Mouse (Mus musculus) gastrocnemius, adult 2 months (tissue): ENCODE results near the gene Gramd1b. TPM values are rescaled to one million over a fixed set of nuclear protein-coding genes. Genes with fewer than 3 reads are reported as not detected.

Source experiments
- DNase-seq: peaks from one replicate; pipeline ENCODE4 v3.0.0; 2022
- H3K27ac ChIP-seq: fragments of 200-600 bp; 2 replicates; pipeline ENCODE4 v1.8.1; 2022; ENCODE audit warnings: mild to moderate bottlenecking
- H3K4me3 ChIP-seq: fragments of 200-600 bp; 2 replicates; pipeline ENCODE4 v1.8.1; 2022; ENCODE audit warnings: mild to moderate bottlenecking, moderate library complexity
- CTCF ChIP-seq: fragments of 200-600 bp; IDR thresholded peaks from 2 replicates; pipeline ENCODE4 v1.8.1; 2022; ENCODE audit warnings: antibody characterized with exemption, mild to moderate bottlenecking, moderate library complexity
- intact Hi-C: fragments of 180-260 bp; cut with DNase I; formaldehyde crosslinking; loops from one replicate; pipeline ENCODE4 v1.15.1; 2025
- total RNA-seq, 2 experiments: library from RNA; stranded (reverse); gene quantifications; 2 replicates each; pipeline ENCODE4 v1.2.3; 2021

Gramd1b gene
- total RNA-seq, 2 experiments from 2014 or later = 5.3 to 8.2 TPM

DNA sequence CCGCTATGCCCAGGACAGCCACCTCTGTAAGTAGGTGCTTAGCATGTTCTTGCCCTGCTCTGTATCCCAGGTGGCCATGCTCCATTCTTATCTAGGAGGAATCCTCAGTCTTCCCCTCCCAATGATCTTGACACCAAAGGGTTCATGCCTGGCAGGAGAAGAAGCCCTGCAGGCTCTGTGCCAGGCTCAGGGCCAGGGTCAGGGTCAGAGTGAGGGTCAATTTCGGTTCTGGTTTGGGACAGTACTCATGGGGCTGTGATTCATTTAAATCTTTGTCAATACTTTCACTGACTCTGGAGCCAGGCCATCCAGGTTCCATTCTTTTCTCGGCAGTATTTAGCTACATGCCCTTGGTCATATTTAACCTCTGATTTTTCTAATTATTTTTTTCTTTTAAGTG, 253.5 kb downstream of the Gramd1b start:
- no peak for TF ChIP-seq CTCF
- intact Hi-C loops = no loop called here
- Histone ChIP-seq H3K27ac (no peak overlapping the region), H3K4me3 (no peak overlapping the region)
- DNase-seq = no peak

DNA sequence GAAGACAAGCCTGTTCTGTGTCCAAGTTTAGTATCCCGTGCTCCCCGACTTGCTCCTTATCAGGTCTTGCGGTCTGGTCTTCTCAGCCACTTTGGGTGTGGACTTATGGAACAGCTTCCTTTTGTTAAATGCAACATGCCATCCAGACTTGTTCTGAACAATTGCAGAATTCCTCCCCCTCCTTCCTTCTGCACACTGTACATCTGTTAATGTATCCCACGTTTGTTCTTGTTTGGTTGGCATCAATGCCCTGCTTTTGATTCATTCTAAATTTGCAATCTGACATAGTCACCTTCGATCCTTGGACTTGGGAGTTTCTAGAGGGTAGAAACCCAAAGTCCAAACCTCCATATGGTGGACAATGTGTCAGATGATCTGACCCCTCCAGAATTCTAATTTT, 255.3 kb downstream of the Gramd1b start:
- no peak for DNase-seq
- intact Hi-C loops = no loop called here
- no peak for TF ChIP-seq CTCF
- Histone ChIP-seq H3K4me3 (no peak overlapping the region), H3K27ac (no peak overlapping the region)

DNA sequence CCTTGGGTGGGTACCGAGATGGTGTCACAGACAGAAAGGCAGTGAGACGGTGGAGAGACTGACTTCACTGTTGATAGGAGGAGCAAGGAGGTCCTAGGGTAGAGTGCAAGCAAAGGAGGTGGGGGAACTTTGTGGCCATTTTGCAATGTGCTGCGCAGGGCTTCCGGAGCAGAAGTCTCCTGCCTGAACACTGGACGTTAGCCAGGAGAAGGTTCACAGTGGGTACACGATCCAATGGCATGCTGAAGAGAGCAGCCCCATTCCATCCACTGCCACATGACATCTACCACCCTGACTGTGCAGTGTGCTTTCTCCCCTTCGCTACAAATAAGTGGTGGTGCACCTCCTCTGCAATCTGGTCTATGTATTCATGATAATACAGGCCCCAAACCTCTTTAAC, 258.4 kb downstream of the Gramd1b start:
- no peak overlapping the region for H3K27ac ChIP-seq
- no peak for DNase-seq
- H3K4me3 ChIP-seq = no peak overlapping the region
- intact Hi-C loops = no loop called here
- TF ChIP-seq CTCF = no peak

DNA sequence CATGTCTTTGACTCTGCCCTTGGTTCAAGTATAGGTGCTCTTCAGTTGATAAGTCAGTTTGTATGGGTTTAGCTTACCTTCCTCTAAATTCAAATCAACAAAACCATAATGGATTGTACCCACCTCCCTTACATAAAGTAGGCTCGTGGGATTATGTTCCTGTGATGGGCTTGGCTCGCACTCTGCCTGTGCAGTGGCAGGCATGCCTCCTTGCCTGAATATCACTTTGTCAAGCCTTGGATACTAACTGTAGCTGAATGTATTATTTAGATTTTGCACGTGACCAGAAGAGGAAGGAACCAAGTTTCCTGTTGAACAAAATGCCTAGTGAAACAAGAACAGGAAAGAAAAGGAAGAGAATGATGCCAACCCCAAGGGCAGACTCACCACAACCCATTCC, 260.1 kb downstream of the Gramd1b start:
- no peak overlapping the region for H3K27ac ChIP-seq
- intact Hi-C loops = no loop called here
- H3K4me3 ChIP-seq = no peak overlapping the region
- DNase-seq = no peak
- TF ChIP-seq CTCF = no peak

DNA sequence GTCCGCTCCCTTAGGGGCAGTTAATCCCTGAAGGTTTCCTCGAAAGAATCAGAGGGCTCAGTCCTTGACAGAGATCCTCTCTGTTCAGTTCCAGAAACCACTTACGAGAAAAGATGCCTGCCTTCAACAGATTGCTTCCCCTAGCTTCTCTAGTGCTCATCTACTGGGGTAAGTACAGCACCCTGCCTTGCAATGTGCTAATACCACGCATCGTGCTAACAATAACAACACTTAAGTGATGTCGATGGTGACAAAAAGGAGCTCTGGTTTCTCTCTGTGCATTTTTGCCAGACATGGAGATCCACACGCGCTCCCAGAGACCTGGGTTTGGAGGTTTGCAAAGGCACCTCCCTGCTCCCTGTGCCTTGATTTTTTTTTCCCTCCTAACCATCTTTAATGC, 261.3 kb downstream of the Gramd1b start:
- H3K27ac ChIP-seq = peak overlapping the region; percentile 43; the same call in 1 of the 2 replicates
- no peak for TF ChIP-seq CTCF
- peak overlapping the region; percentile 70 for H3K4me3 ChIP-seq
- intact Hi-C loops = loop anchor here (5.0 kb wide), 1 partner anchor 57 kb away; no protein-coding TSS in a partner anchor
- DNase-seq = no peak

GRCm38 (mm10) chr9:40269103-40269861, 261.9 kb downstream of the Gramd1b start, which contains the start of gene Scn3b:
Scn3b (plus strand) TSS chr9:40269217.
- peak within 1 kb of the TSS; percentile 68 for H3K27ac ChIP-seq
- intact Hi-C loops = loop anchor here (5.0 kb wide), 1 partner anchor 58 kb away; no protein-coding TSS in a partner anchor
- H3K4me3 ChIP-seq = peak within 1 kb of the TSS; percentile 70
- no peak for TF ChIP-seq CTCF
- DNase-seq = peak; percentile 71

DNA sequence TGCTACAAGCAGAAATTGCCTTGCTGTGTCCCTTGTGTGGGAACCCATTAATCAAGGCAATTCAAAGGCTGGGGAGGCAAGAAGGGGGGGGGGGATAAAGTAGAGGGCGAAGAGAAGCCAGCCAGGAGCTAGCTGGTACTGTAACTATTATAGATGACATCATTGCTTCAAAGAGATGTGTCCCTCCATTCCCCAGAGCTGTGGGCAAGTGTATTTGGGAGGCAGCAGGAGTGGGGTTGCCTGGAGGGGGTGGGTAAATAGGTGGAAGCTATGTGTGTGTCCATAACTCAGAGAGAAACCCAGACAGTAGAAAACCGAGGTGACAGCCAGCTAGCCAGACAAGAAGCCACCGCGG, 262.5 kb downstream of the Gramd1b start:
- intact Hi-C loops = loop anchor here (5.0 kb wide), 1 partner anchor 59 kb away; no protein-coding TSS in a partner anchor
- DNase-seq = no peak
- TF ChIP-seq CTCF = no peak
- Histone ChIP-seq H3K4me3 (peak overlapping the region; percentile 70), H3K27ac (peak overlapping the region; percentile 43; the same call in 1 of the 2 replicates)

- DNase-seq = peak; percentile 71
- intact Hi-C loops = loop anchor here (5.0 kb wide), 1 partner anchor 59 kb away; no protein-coding TSS in a partner anchor
- H3K27ac ChIP-seq = peak overlapping the region; percentile 68
- TF ChIP-seq CTCF = peak; percentile 15; the same call in 1 of the 2 replicates
- peak overlapping the region; percentile 70 for H3K4me3 ChIP-seq
Observed at GRCm38 (mm10) chr9:40268040-40268747, 263.0 kb downstream of the Gramd1b start.

DNA sequence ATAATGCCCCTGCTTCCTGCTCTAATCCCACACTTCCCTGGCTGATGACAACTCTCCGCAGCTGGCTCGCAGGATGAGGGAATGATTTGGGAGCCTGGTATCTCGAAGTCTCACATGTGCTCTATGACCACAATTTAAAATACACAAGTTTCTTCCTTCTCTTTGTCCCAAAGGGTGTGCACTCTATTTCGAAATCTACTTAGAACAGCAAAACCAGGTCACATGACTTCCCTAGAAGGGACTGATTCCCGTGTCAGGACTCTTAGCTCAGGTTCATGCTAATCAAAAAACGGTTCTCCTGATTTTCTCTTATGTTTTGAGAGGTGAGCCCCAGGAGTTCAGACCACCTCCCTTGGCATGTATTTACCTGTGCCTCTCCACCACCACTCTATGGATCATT, 267.3 kb downstream of the Gramd1b start:
- no peak overlapping the region for H3K27ac ChIP-seq
- intact Hi-C loops = no loop called here
- no peak for DNase-seq
- no peak for TF ChIP-seq CTCF
- H3K4me3 ChIP-seq = no peak overlapping the region

DNA sequence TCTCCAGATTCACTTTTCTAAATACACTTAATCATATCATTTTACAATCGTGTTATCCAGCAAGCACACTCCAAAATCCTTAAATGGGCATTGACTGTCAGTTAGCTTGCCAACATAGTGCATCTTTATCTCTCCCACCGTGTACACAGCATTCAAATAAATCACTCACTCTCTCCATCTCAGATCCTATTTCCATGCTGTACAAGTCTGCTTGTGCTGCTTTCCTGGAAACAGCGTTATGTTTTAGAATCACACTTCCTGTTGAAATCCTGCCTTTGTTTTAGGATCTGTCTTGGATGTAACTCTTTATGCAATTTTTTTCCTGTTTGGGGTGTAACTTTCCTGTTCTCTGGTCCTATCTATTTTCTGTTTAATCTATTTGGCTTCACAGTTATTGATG, 278.7 kb downstream of the Gramd1b start:
- H3K4me3 ChIP-seq = no peak overlapping the region
- no peak overlapping the region for H3K27ac ChIP-seq
- TF ChIP-seq CTCF = no peak
- DNase-seq = no peak
- intact Hi-C loops = no loop called here

- DNase-seq = peak; percentile 24
- TF ChIP-seq CTCF = no peak
- intact Hi-C loops = no loop called here
- Histone ChIP-seq H3K27ac (no peak overlapping the region), H3K4me3 (no peak overlapping the region)
Observed at GRCm38 (mm10) chr9:40249106-40249505, 282.1 kb downstream of the Gramd1b start.

DNA sequence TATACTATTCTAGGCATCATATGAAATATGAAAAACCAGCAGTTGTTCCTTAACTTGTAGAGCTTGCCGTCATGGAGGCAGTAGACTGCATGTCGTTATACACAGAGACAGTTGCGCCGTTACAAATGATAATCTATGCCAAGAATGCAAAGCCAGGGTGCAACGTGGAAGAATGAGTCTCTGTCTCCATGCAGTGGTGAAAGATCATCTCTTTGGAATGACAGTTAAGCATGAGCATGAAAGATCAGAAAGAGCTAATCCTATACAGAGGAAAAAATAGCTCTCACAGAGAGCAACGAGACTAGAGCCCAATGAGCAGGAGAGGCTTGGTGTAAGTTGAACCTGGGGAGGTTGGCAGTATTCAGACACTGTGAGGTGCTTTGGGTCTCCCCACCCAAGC, 284.5 kb downstream of the Gramd1b start:
- H3K4me3 ChIP-seq = no peak overlapping the region
- intact Hi-C loops = no loop called here
- no peak overlapping the region for H3K27ac ChIP-seq
- DNase-seq = no peak
- TF ChIP-seq CTCF = no peak

DNA sequence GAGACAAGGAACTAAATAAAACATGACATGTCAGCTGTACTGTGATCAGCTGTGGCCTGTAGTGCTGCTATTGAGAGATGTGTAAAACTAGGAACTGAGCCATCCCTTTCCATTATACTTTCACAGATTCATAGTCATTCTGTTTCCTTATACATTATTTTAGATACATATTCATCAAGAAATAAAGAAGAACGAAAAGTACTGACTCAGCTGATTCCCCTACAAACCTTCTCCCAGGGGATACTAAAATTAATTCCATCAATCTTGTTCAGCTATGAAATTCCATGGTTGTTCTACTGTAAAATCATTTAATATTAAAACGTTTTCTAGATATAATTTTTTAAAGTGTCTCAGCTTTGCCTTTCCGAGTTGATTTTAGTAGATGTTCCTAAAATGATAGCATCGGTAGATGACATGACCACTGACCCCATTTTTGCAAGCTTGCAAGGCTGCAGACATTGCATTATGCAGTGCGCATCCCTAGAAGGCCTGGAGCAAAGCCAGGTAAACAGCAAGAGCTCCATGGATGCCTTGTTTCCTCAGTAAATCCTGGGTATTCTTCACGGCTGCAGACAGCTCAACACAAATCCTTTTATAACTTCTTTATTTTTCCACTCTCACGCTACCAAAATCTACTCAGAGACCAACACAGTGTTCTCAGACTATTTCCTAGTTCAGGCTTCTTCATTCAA, 285.1 kb downstream of the Gramd1b start:
- H3K27ac ChIP-seq = peak overlapping the region; percentile 46
- no peak for TF ChIP-seq CTCF
- intact Hi-C loops = no loop called here
- H3K4me3 ChIP-seq = no peak overlapping the region
- DNase-seq = no peak
